Mouse (Mus musculus) hindbrain, embryonic 16.5 days (tissue): Measurements from ENCODE around the gene Tmem164. TPM values are rescaled to one million over a fixed set of nuclear protein-coding genes. Genes with fewer than 3 reads are reported as not detected.

ENCODE experiments used
- microRNA counts: library from miRNA; unstranded; fragments of <30 nt; microRNA quantifications from one replicate; lab custom pipeline; 2016
- microRNA-seq: library from miRNA; unstranded; fragments of <30 nt; microRNA quantifications from one replicate; pipeline ENCODE4, GENCODE M21; 2017
- polyA plus RNA-seq: library from polyadenylated mRNA; unstranded; fragments of >200 nt; fragmentation: Nextera tagmentation; extraction: Ambion mirVana; gene quantifications from 2 replicates; pipeline ENCODE4 v1.2.1, GENCODE M21; 2015

Gene Tmem164
- polyA plus RNA-seq, 1 experiment from 2014 or later: 23.5 TPM

MicroRNAs within 50 kb of the gene (microRNA counts, 519-probe panel; counts per million panel counts)
- microRNA mmu-miR-652 (lab: Ali Mortazavi, UCI): 2,458 counts per million, percentile 63 among the panel's probes with 10 or more counts

Small RNAs within 50 kb of the gene (microRNA-seq; reads per million reads assigned to microRNA genes)
- 4,989 reads per million, percentile 91 among the genes with 10 or more reads in this experiment for gene Mir652
